Mouse (Mus musculus) Muller cell, postnatal 12 days (primary cell): Measurements from ENCODE around the gene Ckap5.

Experiments
- DNase-seq: peaks from one replicate; pipeline ENCODE4 v3.0.0-alpha.2; 2015; ENCODE audit errors: inconsistent ontology term

Gene Ckap5

DNA sequence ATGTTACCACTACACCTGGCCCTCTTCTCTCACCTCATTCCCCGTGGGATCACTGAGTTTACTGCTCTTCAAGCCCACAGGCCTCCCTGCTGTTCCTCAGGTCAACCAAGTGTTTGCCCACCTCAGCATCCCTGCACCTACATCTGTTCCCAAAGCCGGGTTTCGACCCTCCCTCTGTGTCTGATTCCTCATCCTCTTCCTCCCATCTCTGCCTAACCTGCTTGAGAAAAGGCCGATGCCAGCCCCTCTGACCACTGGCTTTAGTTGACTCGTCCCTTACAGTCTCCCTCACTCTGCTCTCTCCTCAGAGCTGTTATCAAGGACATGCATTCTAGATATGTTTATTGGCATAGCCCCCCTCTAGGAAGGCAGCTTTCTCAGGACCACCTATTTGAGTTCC lies 100.9 kb downstream of the Ckap5 start:
- DNase-seq: no peak

DNA sequence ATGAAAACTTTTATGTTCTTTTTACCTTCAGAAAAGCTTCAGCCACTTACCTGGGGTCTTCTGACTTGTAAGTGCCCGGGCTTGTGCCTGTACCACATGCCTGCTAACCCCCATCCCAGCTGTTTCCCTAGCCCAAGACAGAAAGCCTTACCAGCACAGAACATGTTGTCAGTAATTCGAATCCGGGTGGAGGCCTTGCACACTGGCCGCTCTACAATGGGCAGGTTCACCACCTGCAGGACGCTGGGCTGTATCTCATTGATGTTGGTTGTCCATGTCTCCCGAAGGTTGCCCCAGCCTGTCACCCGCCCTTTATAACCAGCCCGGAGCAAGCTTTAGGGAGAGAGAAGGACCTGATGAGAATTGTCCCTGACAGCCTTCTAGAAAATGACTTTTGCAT lies 101.6 kb downstream of the Ckap5 start:
- DNase-seq: no peak

DNA sequence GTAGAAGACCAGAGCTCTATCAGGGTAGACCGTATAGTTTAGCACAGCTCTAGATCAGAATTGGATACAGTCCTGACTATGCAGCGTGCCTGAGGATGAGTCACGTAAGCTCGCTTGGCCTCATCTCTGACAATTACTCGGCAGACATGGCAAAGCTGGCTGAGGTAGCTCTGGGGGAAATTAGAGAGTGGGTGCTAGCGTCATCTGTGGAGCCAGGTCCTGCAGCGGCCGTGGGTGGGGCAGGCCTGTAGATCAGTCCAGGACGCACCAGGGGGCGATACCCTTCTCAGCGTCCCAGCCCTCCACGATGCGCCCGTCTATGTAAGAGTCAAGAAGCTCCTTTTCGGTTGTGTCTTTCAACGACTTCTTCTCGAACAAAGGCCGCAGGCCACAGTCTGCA lies 103.1 kb downstream of the Ckap5 start:
- DNase-seq: no peak

DNA sequence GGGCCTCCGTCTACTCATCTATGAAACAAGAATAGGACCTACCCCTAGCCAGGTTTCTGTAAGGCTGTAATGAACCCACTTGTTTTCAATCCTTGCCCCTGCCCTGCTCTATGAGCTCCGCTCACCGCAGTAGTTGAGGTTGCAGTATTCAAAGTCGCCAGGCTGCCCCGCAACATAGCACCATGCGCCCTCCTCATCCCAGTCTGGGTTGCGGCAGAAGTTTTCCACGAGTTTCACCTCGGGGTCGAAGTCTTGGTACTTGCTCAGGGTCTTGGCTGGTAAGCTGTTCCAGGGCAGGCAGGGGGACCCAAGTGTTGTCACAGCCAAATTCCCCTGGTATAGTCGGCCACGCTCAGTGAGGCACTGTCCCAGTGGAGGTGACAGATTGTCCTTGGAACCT lies 103.8 kb downstream of the Ckap5 start:
- no peak for DNase-seq

DNA sequence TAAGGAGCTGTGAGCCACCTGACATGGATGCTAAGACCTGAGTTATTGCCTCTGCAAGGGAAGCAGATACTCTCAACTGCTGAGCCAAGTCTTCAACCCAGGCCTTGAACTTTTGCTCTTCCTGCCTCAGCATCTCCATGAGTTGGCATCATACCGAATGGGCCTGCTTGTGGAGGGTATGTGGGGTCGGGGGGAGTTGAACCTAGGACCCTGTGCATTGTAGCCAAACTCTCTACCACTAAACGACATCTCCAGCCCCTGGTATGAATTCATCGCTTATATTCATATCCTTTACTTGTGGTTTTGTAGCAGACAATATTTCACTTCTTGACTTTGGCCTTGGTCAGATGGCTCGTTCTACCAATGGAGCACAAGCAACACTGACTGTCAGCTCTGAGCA lies 105.3 kb downstream of the Ckap5 start:
- DNase-seq: no peak

DNA sequence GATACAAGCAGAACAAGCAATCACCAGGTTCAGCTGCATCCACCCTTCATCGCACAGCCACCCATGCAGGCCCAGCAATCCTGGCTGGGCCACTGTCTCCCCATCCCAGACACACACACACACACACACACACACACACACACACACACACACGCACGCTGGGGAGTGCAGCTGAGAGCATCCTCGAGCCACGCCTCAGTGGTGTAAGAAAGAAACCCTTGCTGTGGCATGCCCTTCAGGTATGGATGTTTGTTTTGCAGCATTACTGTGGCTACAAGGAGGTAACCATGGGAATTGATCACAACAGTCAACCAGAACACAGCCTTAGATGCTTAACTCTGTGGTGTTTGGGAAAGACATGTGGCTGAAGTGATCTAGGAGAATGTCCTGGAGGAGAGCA lies 105.8 kb downstream of the Ckap5 start:
- no peak for DNase-seq

DNA sequence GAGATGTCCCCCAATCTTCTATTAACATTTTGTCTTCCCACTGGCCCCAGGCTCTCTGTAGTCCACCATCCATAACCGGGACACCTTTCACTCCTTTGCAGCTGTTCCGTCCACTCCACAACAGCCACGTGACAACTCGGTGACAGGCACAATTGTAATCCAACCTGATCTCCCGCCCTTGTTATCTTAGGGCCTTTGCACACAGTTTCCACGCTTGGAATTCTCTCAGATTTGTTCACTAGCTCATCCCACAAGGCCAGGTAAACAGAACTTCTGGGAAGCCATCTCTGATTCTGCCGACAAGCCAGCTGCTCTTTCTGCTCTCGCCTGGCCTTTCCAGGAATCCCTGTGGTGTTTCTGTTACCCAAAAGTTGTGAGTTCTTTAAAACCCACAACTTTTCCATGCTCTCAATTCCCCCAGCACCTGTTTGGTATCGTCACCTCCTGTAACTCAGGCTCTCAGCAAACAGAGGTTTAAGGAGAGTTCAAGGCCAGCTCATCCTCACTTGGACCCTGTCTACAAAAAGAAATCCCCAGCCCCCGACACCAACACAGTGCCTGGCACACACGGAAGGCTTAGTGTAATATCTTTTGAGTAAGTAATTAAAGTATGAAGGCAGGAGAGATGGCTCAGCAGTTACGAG lies 106.9 kb downstream of the Ckap5 start:
- DNase-seq: no peak

DNA sequence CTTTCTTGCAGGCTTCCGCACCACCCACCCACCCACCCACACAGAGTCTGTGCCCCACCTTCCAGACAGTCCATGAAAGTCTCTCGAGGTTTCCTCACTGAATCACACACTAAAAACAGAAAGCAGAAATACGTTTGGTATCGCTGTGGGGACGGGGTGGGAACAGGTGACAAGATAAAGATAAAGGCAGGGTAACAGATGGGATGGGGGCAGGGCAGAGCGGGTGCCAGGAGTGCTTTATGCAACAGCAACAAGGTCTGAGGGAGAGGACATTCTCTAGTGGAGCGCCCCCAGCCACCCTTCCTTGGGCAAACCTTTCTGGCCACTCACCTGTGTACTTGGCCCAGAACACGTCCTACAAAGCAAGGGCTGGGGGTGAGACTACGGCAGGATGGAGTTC lies 108.3 kb downstream of the Ckap5 start:
- DNase-seq: no peak

DNA sequence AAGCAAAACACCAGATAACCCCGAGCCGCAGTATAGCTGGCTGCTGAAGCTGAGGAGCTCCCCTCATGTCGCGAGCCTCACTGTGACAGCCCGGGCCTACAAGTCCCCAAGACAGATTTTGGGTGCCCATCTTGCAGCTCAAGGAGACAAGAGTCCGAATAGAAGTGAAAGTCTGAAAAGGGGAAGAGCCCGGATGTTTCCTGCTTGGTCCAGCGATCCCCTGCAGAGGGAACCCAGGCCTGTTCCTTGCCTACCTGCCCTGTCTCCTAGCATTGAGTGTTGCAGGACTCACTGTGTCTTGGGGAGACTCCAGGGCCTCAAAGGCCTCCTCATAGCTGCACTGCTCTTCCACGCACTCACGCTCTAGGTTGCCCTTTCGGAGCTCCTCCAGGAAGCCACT lies 108.9 kb downstream of the Ckap5 start:
- DNase-seq: no peak

DNA sequence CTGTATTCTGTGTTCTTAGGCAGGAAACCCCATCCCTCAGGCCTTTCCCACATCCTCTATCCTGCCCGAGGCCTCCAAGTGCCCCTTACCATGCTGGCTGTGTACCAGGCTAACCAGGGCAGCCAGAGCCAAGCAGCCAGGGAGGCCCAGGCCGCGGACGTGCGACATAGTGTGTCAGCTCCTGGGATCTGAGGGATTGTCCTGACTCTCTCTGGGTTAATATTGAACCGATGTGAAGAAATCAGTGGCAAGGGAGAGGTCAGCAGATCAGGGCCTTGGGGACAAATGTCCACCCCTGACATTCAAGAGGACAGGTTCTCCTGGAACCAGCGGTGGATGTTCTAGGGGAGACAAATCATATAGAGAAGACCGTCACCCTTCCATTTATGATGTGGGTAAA lies 109.7 kb downstream of the Ckap5 start, which contains the start of gene F2:
Gene F2 (minus strand): TSS at position 186 of the 400 bp plus-strand sequence.
- no peak for DNase-seq

DNA sequence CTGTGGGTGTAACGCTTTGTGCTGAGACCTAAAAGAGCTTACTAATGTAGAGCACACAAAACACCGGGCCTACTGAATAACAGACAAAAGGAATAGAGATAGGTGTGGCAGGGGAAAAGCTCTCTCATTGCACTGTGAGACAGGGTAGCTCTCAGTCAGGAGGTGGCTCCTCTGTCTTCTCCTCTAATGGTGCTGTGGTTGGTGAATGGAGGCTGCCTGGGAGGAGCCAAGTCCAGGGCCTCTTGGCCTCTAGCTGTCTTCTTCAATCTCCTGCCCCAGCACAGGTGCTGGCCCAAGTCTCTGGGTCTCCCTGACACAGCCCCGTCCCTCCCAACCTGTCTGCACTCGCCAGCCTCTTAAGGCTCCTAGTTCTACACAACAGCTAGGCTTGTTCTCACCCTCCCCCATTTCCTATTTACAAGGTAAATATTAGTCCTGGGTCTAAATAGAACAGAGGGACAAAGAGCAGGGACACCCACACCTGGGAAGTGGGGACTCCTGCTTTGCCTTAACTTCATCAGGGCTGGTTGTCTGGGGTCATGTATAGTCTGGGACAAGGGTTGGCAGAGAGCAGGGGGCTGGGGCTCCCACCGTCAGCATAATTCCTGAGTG lies 110.3 kb downstream of the Ckap5 start:
- no peak for DNase-seq

DNA sequence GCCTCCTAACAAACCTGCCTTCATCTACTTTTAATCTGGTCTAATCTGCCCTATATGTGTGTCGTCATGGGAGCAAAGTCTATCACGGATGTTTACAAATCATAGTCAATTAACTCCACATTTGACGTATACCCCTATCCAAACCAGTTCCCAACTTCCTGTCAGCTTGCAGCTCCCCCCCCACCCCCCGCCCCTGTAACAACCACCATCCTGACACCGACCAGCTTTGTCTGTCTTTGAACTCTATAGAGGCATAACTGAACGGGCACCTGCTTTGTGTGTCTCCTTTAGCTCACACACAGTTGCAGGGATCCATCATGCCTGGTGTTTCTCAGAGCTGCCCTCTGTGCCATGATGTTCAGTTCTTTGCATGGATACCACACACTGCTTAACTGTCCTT lies 112.4 kb downstream of the Ckap5 start:
- no peak for DNase-seq

DNA sequence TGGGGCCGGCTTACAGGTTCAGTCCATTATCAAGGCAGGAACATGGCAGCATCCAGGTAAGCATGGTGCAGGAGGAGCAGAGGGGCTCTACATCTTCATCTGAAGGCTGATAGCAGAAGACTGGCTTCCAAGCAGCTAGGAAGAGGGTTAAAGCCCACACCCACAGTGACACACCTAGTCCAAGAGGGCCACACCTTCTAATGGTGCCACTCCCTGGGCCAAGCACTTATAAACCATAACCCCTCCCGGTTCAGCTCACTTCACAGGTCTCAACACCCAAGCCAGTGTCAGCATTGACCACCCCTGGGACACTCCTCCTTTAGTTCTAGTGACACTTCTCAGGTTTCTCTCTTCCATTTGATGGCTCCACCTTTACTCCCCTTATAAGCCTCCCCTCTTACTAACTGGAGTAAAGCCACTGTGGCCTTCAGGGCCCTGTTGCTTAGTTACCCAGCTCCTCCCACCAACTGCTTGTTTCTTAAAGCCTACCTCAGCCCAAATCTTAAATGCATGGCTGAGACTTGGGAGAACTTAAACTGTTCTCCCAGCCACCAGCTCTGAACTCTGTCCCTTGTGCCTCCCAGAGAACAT lies 116.4 kb downstream of the Ckap5 start:
- no peak for DNase-seq

DNA sequence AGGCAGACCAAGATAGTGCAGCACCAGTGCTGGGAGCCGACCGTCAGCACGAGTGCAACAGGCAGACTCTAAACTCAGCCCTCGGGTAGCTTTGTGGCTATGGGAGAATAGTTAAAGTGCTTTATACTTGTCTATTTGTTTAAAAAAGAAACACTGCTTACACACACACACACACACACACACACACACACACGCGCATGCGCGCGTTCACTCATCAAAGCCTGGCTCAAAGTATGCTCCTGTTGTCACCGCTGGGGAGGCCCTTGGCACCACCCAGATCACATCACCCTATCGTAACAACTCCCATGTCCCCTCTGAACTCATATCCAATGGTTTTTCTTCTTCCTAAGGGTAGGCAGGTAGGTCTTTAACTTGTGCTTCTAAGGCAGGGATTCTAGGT lies 117.5 kb downstream of the Ckap5 start:
- no peak for DNase-seq

DNA sequence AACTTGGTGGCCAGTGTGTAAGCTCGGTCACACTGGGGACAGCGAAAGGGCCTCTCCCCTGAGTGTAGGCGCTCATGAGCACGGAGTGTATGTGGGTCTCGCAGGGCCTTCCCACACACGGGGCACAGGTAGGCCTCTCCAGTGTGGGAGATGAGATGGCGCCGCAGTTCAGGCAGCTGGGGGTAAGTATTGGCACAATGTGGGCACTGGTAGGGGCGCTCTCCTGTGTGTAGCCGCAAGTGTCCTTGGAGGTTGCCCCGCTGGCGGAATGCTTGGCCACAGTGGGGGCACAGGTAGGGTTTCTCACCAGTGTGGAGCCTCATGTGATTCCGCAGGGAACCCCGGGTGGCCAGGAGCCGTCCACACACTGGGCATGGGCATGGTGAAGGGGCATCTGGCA lies 118.8 kb downstream of the Ckap5 start:
- DNase-seq: no peak

DNA sequence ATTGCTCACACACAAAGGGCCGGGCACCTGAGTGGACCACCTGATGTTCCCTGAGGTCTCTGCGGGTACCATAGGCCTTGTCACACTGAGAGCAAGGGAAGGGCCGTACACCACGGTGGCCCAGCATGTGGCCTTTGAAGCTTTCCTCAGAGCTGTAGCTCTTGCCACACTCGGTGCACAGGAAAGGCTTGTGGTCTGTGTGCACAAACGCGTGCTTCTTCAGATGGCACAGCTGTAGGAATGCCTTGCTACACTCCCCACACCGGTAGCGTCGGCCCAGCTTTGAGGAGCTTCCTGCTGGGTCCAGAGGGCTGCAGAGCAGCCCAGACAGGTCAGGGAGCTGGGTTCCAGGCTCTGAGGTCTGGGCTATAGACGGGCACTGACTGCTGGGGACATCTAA lies 119.2 kb downstream of the Ckap5 start:
- no peak for DNase-seq

DNA sequence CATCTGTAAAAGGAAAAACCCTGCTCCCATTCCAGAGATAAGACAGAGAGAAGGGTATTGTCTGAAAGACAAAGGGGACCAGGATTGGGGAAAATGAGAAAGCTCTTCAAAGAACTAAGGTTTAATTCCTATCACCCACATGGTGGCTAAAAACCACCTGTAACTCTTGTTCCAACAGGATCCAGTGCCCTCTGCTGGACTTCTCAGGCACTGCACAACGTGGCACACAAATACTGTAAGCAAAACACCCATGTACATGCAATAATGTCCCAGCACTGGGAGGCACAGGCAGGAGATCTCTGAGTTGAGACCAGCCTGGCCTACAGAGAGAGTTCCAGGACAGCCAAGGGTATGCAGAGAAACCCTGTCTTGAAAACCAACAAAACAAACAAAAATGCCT lies 120.2 kb downstream of the Ckap5 start:
- peak; percentile 33 for DNase-seq

DNA sequence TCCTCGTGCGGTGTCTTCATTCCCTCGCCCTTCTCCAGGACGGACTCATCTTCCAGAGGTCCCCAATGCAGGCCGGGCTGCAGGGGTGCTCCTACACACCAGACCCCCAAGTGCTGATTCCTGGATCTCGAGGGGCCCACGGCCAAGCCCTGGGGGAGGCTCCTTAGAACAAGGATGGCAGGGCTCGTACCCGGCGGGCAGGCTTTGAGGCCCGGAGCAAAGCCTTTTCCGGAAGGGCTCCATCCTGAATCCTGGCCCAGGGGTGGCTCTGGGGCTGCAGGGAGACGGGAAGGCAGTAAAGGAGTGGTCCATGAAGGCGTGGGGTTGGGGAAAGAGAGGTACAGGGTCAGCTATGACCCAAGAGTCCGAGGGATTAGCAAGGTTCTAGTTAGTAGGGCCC lies 122.6 kb downstream of the Ckap5 start:
- no peak for DNase-seq

DNA sequence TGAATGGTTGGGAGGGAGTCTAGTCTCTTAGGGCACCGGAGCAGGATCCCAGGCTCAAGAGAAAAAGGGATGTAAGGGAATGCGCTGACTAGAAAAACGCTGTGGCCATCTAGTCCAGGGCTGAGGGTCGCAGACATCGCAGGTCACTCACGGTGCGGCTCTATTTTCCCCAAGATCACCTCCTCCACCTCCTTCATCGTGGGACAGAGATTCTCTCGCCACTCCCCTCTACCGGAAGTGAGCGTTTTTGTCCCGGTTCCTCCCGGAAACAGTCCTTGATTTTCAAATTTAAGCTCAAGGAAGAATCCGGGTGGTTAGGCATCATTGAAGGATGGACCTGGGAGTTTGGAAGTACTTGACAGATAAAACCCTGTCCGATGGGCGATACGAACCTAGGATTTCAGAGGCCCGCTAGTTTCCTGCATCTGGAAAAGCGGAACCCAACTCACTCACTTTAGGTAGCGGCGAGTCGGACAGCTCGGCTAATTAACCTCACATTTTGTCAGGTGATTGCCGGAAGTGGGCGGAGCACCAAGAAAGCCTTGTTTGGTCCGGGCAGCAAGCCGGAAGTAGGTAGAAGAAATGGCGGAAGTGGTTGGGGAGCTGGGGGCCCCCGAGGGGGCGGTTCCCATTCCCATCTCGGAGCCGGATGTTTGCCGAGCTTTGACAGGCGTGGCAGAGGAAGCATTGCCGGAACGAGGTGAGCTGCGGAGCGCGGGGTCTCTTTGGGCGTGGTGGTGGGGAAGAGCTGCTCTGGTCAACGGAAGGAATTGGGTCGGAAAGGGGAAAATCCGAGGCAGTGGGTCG lies 123.2 kb downstream of the Ckap5 start, which contains the start of the genes Zfp408 and Arhgap1:
Gene Zfp408 (minus strand): TSS at position 239 of the 807 bp plus-strand sequence.
Gene Arhgap1 (plus strand): TSS at position 308 of the 807 bp plus-strand sequence.
- peak; percentile 98 for DNase-seq

DNA sequence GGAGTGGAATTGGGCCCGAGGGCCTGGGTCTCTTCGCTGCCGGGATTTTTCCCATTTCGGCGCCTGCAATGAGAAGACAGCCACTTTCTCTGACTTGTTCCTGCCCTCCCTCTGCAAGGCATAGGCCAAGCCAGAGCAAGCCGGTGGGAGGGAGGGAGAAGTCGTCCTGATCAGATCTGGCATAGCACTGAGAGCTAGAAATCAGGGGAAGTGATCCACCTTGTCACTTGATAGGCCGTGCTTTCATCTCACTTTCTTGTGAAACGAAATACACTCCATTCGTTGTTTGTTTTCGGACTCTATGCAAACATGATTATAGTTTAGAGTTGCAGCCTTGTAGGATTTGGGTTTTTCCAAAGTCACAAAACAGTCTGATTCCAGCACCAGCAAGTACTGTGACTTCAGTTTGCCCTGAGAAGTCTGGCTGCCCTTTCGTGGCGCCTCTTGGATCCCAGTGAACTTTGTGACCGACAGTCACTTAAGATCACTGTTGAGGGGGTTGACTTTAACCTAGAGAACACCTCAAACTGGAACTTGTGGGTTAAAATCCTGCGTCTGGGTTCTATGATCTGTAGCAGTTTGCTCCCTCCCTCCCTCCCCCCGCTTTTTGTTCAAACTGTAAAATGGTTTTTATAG lies 123.9 kb downstream of the Ckap5 start:
- no peak for DNase-seq

DNA sequence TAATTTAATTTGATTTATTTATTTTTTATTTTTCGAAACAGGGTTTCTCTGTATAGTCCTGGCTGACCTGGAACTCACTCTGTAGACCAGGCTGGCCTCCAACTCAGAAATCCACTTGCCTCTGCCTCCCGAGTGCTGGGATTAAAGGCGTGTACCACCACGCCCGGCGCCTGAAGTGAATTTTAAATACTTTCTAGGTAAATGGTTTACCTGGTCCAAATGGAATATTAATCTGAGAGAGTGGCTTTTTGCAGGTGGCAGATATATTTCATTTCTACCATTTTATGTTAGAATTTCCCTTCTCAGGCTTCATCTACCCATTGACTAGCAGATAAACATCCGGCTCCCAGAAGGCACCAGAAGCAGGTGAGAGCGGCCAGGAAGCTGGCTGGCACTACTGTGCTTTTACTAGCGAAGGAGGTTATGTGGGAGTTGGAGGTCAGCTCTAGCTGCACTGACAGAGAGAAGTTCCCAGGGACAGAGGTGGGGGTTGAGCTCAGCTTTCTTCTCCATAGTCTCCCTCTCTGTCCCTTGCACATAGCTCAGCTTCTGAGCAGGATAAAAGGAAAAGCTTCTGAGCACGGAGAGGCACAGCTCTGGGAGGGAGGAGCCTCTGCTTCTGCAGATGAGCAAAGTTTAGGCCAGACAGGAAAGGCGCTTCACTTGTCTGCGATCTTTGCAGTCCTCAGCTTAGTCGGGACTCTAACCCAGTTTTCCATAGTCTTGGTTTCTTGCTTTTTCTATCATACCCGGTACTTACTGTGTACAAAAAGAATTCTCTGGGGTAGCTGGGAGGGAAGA lies 125.1 kb downstream of the Ckap5 start:
- DNase-seq: no peak
